Mouse (Mus musculus): ENCODE data around the gene Kncn. TPM values are rescaled to one million over a fixed set of nuclear protein-coding genes. Genes with fewer than 3 reads are reported as not detected.

Gene Kncn
- total RNA-seq (2021), result not detected
- polyA plus RNA-seq (2012; rRNA removed), result 0.18 TPM in 1 of 2 replicates, not detected in the other
- long read RNA-seq, result 0 reads

DNA sequence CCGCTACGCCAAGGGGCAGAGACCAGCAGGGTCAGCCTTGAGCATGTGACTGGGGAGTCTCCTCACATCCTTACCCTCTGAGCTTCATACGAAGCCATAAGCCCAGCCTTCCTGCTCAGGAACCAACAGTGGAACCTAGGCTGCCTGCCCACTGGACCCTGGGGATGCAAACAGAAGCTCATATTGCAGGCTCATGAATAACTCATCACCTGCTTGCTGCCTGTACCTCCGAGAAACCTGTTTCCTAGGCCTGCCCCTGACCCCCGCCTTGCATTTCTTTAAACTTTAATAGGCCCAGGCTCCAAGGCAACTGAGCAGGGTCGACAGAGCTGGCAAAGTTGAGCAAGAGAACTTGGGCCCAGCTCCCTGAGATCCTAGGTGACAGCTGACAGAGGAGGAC, at the start of gene Kncn:
Gene Kncn (plus strand): TSS at position 379 of the 400 bp plus-strand sequence.
- TF ChIP-seq EP300 (IDR thresholded peaks at IDR 0.05; ENCODE audit: insufficient read depth, low read depth, low read length), result no peak
- TF ChIP-seq CTCF (IDR thresholded peaks at IDR 0.05), result no peak
- TF ChIP-seq POLR2A (IDR thresholded peaks at IDR 0.05; ENCODE audit: insufficient read depth, low read depth, low read length), result no peak
- DNase-seq, result no peak
- no peaks in the 10 kb centered on the region for H3K79me2 ChIP-seq (replicated peaks; ENCODE audit: control insufficient read depth, insufficient read depth, low read length)
- H3K27me3 ChIP-seq (ENCODE audit: control insufficient read depth, insufficient read depth, low read length), result no peaks in the 10 kb centered on the region
- no peak within 1 kb of the TSS for H3K4me3 ChIP-seq
- intact Hi-C loops (cut with DNase I), result no loop called here
- no peak within 1 kb of the TSS for H3K27ac ChIP-seq
- WGBS, result 74% methylated on average over 6 of the region's 6 CpGs
- H3K4me1 ChIP-seq (ENCODE audit: control insufficient read depth, insufficient read depth, low read length), result no peaks in the 10 kb centered on the region
- no peak within 1 kb of the TSS for H3K9ac ChIP-seq (ENCODE audit: low read depth, low read length)
- no peaks in the 10 kb centered on the region for H3K36me3 ChIP-seq (ENCODE audit: control insufficient read depth, insufficient read depth, low read length)

GRCm38 (mm10) chr4:115835576-115835975, 48.6 kb upstream of the Kncn start:
- no peak overlapping the region for H3K4me3 ChIP-seq
- no peak overlapping the region for H3K27ac ChIP-seq
- no peak overlapping the region for H3K9ac ChIP-seq (ENCODE audit: low read depth, low read length)
- DNase-seq, result no peak
- H3K36me3 ChIP-seq (ENCODE audit: control insufficient read depth, insufficient read depth, low read length), result no peaks in the 10 kb centered on the region
- 69% methylated on average over 2 of the region's 2 CpGs for WGBS
- no peak for TF ChIP-seq EP300 (IDR thresholded peaks at IDR 0.05; ENCODE audit: insufficient read depth, low read depth, low read length)
- TF ChIP-seq POLR2A (IDR thresholded peaks at IDR 0.05; ENCODE audit: insufficient read depth, low read depth, low read length), result no peak
- no peak for TF ChIP-seq CTCF (IDR thresholded peaks at IDR 0.05)
- no peaks in the 10 kb centered on the region for H3K79me2 ChIP-seq (replicated peaks; ENCODE audit: control insufficient read depth, insufficient read depth, low read length)
- no peaks in the 10 kb centered on the region; the same call in 1 of the 2 replicates for H3K4me1 ChIP-seq (ENCODE audit: control insufficient read depth, insufficient read depth, low read length)
- intact Hi-C loops (cut with DNase I), result loop anchor here (5.0 to 10.0 kb wide), 2 partner anchors 98 to 219 kb away; partner anchors contain the start of genes Efcab14 and Nsun4
- no peaks in the 10 kb centered on the region for H3K27me3 ChIP-seq (ENCODE audit: control insufficient read depth, insufficient read depth, low read length)

DNA sequence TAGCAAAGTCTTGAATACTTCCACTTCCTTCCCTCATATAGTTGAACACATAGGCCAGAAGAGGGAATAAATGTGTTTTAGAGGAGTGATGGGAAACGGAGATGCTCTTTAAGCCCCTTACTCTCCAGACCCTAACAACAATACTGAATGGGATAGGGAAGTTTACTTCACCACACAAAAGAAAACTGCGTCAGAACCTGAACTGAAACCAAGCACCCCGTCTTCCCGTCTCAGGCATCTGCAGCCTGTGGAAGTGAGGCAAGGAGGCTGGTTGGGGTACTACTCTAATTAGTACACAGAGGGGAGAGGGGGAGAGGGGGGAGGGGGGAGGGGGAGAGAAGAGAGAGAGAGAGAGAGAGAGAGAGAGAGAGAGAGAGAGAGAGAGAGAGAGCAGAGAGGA, 46.0 kb upstream of the Kncn start:
- no peak overlapping the region for H3K27ac ChIP-seq
- H3K27me3 ChIP-seq (ENCODE audit: control insufficient read depth, insufficient read depth, low read length), result no peaks in the 10 kb centered on the region
- no peaks in the 10 kb centered on the region; the same call in 1 of the 2 replicates for H3K4me1 ChIP-seq (ENCODE audit: control insufficient read depth, insufficient read depth, low read length)
- DNase-seq, result no peak
- no peaks in the 10 kb centered on the region for H3K36me3 ChIP-seq (ENCODE audit: control insufficient read depth, insufficient read depth, low read length)
- intact Hi-C loops (cut with DNase I), result loop anchor here (5.0 to 10.0 kb wide), 2 partner anchors 101 to 217 kb away; partner anchors contain the start of genes Efcab14 and Nsun4
- TF ChIP-seq POLR2A (IDR thresholded peaks at IDR 0.05; ENCODE audit: insufficient read depth, low read depth, low read length), result no peak
- no peak for TF ChIP-seq CTCF (IDR thresholded peaks at IDR 0.05)
- TF ChIP-seq EP300 (IDR thresholded peaks at IDR 0.05; ENCODE audit: insufficient read depth, low read depth, low read length), result no peak
- no peak overlapping the region for H3K9ac ChIP-seq (ENCODE audit: low read depth, low read length)
- WGBS, result 67% methylated on average over 4 of the region's 4 CpGs
- no peak overlapping the region for H3K4me3 ChIP-seq
- H3K79me2 ChIP-seq (replicated peaks; ENCODE audit: control insufficient read depth, insufficient read depth, low read length), result no peaks in the 10 kb centered on the region

- no peaks in the 10 kb centered on the region for H3K27me3 ChIP-seq (ENCODE audit: control insufficient read depth, insufficient read depth, low read length)
- intact Hi-C loops (cut with DNase I), result loop anchor here (1.0 to 10.0 kb wide), 3 partner anchors 12 to 216 kb away; partner anchors contain the start of genes Efcab14 and Nsun4
- 1% methylated on average over 51 of the region's 51 CpGs for WGBS
- peak within 1 kb of the TSS; percentile 88 for H3K27ac ChIP-seq
- peak within 1 kb of the TSS; percentile 81 for H3K9ac ChIP-seq (ENCODE audit: low read depth, low read length)
- no peaks in the 10 kb centered on the region for H3K79me2 ChIP-seq (replicated peaks; ENCODE audit: control insufficient read depth, insufficient read depth, low read length)
- no peaks in the 10 kb centered on the region; the same call in 1 of the 2 replicates for H3K4me1 ChIP-seq (ENCODE audit: control insufficient read depth, insufficient read depth, low read length)
- TF ChIP-seq EP300 (IDR thresholded peaks at IDR 0.05; ENCODE audit: insufficient read depth, low read depth, low read length) (0 out of 2 replicates have a peak, but pooled peaks have one; percentile 55), CTCF (IDR thresholded peaks at IDR 0.05) (peak; percentile 38), POLR2A (IDR thresholded peaks at IDR 0.05; ENCODE audit: insufficient read depth, low read depth, low read length) (peak; percentile 87)
- peak within 1 kb of the TSS; percentile 82 for H3K4me3 ChIP-seq
- H3K36me3 ChIP-seq (ENCODE audit: control insufficient read depth, insufficient read depth, low read length), result no peaks in the 10 kb centered on the region
- DNase-seq, result peak; percentile 93 to 94
Observed at GRCm38 (mm10) chr4:115838696-115839641, 45.2 kb upstream of the Kncn start, which contains the start of gene Mknk1. TSS of gene Mknk1 (plus strand) at chr4:115839198.

DNA sequence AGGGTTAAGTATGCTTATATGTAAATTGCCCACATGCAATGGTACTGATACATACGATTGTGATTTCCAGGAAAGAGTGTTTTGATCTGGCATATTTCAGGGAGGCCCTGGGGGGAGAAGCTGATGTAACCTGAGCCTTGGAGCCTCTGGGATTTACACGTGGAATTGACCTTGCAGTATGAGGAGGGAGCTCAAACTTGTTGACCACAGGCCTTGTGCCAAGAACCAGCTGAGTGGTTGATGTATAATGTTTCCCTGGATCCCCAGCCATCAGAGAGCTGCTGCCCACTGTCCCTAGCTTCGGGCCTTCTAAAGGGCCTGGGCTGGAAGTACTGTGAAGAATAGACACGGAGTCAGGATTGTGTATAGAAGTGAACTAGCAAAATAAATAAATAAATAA, 44.2 kb upstream of the Kncn start:
- TF ChIP-seq CTCF (IDR thresholded peaks at IDR 0.05), result no peak
- TF ChIP-seq POLR2A (IDR thresholded peaks at IDR 0.05; ENCODE audit: insufficient read depth, low read depth, low read length), result no peak
- TF ChIP-seq EP300 (IDR thresholded peaks at IDR 0.05; ENCODE audit: insufficient read depth, low read depth, low read length), result no peak
- intact Hi-C loops (cut with DNase I), result loop anchor here (1.0 to 10.0 kb wide), 4 partner anchors 13 to 215 kb away; partner anchors contain the start of genes Cyp4b1, Efcab14 and Nsun4
- 46% methylated on average over 4 of the region's 4 CpGs for WGBS
- Histone ChIP-seq H3K36me3 (ENCODE audit: control insufficient read depth, insufficient read depth, low read length) (no peaks in the 10 kb centered on the region), H3K9ac (ENCODE audit: low read depth, low read length) (no peak overlapping the region), H3K4me3 (no peak overlapping the region), H3K79me2 (replicated peaks; ENCODE audit: control insufficient read depth, insufficient read depth, low read length) (no peaks in the 10 kb centered on the region), H3K4me1 (ENCODE audit: control insufficient read depth, insufficient read depth, low read length) (no peaks in the 10 kb centered on the region; the same call in 1 of the 2 replicates), H3K27ac (no peak overlapping the region), H3K27me3 (ENCODE audit: control insufficient read depth, insufficient read depth, low read length) (no peaks in the 10 kb centered on the region)
- DNase-seq, result no peak

All from heart, adult 2 months (tissue).